Mouse (Mus musculus): ENCODE measurements around the gene Leo1. TPM values are rescaled to one million over a fixed set of nuclear protein-coding genes. Genes with fewer than 3 reads are reported as not detected.
"Not testable (repeated sequence)": the region's sequence is repeated elsewhere in the genome, so short reads cannot be mapped to it uniquely, and the experiment has no call there.

Leo1 gene
- polyA plus RNA-seq, 1 experiment from 2014 or later = 56.8 TPM

DNA sequence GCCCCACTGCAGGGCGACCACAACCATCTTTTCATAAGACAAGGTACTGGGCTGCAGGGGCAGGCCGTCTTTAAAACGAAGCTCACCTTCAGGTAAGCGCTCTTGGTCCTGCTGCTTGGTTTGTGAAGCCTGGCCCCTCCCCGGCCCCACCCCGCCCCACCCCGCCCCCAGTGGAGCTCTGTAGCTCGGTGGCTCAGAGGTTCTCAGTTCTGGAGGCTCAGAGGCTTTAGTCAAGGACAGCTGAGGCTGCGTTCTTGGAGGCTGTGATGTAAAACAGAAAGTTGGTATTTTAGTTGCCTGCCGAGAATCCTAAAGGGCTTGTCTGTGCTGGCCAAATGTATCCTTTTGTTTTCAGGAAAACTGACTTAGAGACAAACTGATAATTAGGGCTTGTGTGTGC is 14.4 kb downstream of the Leo1 start:
- 81% methylated on average over 10 of the region's 10 CpGs for WGBS
- no peaks in the 10 kb centered on the region for H3K9me3 ChIP-seq
- no peaks in the 10 kb centered on the region for H3K4me1 ChIP-seq
- no peak for DNase-seq (ENCODE audit: extremely low spot score, low spot score)
- H3K27me3 ChIP-seq (ENCODE audit: poor library complexity, severe bottlenecking) = no peaks in the 10 kb centered on the region
- H3K36me3 ChIP-seq (replicated peaks) = peaks cover 98% of the 10 kb centered on the region
- no peak overlapping the region for H3K27ac ChIP-seq
- H3K4me3 ChIP-seq = no peak overlapping the region

DNA sequence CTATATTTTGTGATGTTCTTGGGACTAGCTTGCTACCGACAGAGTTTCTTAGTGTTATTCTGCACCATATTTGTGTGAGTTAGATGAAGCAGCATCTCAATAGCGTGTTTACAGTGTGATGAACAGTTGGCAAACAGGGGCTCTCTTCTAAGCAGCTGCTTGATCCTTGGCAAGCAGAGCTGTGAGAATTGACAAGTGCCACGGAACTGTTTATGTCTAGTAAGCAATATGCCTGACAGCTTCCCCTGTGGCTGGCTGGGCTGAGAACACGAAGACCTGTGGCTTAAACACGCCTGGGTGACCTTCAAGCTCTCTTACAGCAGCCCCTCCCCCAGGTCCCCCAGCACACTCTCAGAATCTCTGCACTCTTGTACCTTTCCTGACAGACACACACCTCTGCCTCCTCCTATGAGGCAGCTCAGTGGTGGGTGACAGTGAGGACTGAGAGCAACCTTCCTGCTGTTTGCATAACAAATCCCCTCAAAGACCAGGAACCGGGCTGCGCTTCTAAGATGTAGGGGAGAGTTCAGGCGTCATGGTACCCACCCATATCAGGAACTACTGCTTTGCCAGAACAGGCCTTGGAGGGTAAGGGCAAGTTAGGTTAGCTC is 21.8 kb downstream of the Leo1 start:
- H3K27ac ChIP-seq = no peak overlapping the region
- H3K36me3 ChIP-seq (replicated peaks) = peaks cover 98% of the 10 kb centered on the region
- 86% methylated on average over 8 of the region's 8 CpGs for WGBS
- H3K27me3 ChIP-seq (ENCODE audit: poor library complexity, severe bottlenecking) = no peaks in the 10 kb centered on the region
- H3K9me3 ChIP-seq = no peaks in the 10 kb centered on the region
- H3K4me1 ChIP-seq = no peaks in the 10 kb centered on the region
- H3K4me3 ChIP-seq = no peak overlapping the region
- no peak for DNase-seq (ENCODE audit: extremely low spot score, low spot score)

DNA sequence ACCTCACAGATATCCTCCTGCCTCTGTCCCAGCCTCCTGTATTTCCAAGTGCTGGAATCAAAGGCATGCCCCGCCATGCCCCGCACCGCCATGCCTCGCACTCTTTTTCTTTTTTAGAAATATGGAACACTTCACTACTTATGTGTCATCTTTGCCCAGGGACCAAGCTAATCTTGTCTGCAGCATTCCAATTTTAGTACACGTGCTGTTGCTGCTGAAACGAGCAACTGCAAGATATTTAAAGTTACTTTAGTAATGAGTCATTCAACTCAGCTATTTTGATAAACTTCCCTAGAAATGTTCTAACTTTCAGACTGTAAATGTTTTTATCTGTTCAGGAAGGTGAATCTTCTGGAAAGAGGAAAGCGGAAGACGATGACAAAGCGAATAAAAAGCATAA is 24.5 kb downstream of the Leo1 start:
- H3K9me3 ChIP-seq = no peaks in the 10 kb centered on the region
- no peaks in the 10 kb centered on the region for H3K4me1 ChIP-seq
- DNase-seq (ENCODE audit: extremely low spot score, low spot score) = no peak
- peaks cover 86% of the 10 kb centered on the region for H3K36me3 ChIP-seq (replicated peaks)
- H3K4me3 ChIP-seq = no peak overlapping the region
- WGBS = 96% methylated on average over 9 of the region's 9 CpGs
- H3K27me3 ChIP-seq (ENCODE audit: poor library complexity, severe bottlenecking) = no peaks in the 10 kb centered on the region
- H3K27ac ChIP-seq = no peak overlapping the region

DNA sequence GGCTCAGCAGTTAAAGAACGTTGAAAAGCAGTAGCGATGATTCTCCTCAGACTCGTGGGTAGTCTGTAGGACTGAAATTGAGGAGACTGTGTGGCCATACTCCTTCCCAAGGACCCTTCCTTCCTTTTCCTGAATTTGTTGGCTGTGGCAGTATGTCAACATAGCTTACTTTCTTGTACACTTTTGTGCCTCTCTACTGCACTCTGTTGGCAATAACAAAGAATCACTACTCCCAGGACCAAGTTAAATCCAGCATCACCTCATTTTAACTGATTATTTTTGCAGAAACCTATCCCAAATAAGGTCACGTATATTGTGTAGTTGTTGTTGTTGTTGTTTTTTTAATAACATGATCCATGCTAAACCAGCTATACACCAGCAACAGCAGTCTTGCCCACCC is 25.3 kb downstream of the Leo1 start:
- Histone ChIP-seq H3K4me3 (no peak overlapping the region), H3K36me3 (replicated peaks) (peaks cover 86% of the 10 kb centered on the region), H3K9me3 (no peaks in the 10 kb centered on the region), H3K4me1 (no peaks in the 10 kb centered on the region), H3K27me3 (ENCODE audit: poor library complexity, severe bottlenecking) (no peaks in the 10 kb centered on the region), H3K27ac (no peak overlapping the region)
- DNase-seq (ENCODE audit: extremely low spot score, low spot score) = no peak
- WGBS = 91% methylated on average over 4 of the region's 4 CpGs

DNA sequence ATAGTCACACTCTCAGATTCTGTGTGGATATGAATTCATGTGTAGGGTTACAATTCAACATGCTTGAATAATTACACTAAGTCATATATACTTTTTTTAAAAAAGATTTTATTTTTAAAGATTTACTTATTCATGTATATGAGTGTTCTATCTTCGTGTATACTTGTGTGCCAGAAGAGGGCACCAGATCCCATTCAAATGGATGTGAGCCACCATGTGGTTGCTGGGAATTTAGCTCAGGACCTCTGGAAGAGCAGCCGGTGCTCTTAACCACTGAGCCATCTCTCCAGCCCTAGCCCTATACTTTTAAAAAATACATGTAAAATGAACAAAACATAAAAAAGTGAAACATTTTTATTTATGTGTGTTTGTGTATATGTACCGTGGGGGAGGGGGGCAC is 26.3 kb downstream of the Leo1 start:
- no peak for DNase-seq (ENCODE audit: extremely low spot score, low spot score)
- Histone ChIP-seq H3K27ac (no peak overlapping the region), H3K27me3 (ENCODE audit: poor library complexity, severe bottlenecking) (no peaks in the 10 kb centered on the region), H3K4me1 (no peaks in the 10 kb centered on the region), H3K36me3 (replicated peaks) (peaks cover 84% of the 10 kb centered on the region), H3K9me3 (no peaks in the 10 kb centered on the region), H3K4me3 (no peak overlapping the region)
- WGBS = 98% methylated on average over 3 of the region's 3 CpGs

DNA sequence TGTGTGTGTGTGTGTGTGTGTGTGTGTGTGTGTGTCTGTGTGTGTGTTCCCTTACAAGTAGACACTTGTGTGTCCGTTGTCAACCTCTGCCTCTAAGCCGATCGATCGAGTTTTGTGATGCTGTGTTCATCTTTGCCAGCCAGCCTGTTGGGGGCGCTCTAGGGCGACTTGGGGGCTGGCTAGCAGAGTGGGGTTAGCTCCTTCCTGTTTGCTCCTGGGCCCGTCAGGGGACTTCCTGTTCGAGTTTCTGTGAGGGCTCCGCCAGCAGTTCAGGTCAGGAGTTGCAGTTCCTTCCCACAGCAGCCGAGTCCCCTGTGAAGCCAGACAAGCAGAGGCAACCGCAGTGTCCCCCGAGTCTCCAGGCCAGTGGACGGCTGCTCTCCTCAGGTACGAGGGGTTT is 27.0 kb downstream of the Leo1 start:
- Histone ChIP-seq H3K4me3 (no peak overlapping the region), H3K27me3 (ENCODE audit: poor library complexity, severe bottlenecking) (no peaks in the 10 kb centered on the region), H3K4me1 (no peaks in the 10 kb centered on the region), H3K27ac (no peak overlapping the region), H3K36me3 (replicated peaks) (peaks cover 78% of the 10 kb centered on the region), H3K9me3 (no peaks in the 10 kb centered on the region)
- DNase-seq (ENCODE audit: extremely low spot score, low spot score) = peak; percentile 25
- WGBS = 84% methylated on average over 14 of the region's 14 CpGs

DNA sequence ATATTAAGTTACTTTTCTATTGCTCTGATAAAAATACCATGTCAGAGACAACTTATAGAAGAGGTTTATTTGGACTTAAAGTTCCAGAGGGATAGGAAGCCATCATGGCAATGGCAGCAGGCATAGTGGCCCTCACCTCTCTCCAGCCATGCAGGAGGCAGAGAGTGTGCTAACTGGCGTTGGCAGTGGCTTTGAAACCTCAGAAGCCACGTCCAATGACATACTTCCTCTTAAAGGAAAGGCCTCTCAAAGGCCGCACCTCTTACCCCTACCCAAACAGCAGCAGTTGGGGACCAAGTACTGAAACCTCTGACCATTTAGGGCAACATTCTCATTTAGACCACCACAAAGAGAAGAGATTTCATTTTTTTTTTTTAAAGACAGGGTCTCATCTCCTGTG is 35.9 kb downstream of the Leo1 start:
- Histone ChIP-seq H3K4me1 (peaks cover 4% of the 10 kb centered on the region; the same call in 1 of the 2 replicates), H3K4me3 (no peak overlapping the region), H3K27me3 (ENCODE audit: poor library complexity, severe bottlenecking) (no peaks in the 10 kb centered on the region), H3K9me3 (no peaks in the 10 kb centered on the region), H3K36me3 (replicated peaks) (peaks cover 30% of the 10 kb centered on the region), H3K27ac (no peak overlapping the region)
- 66% methylated on average over 3 of the region's 3 CpGs for WGBS
- DNase-seq (ENCODE audit: extremely low spot score, low spot score) = no peak

DNA sequence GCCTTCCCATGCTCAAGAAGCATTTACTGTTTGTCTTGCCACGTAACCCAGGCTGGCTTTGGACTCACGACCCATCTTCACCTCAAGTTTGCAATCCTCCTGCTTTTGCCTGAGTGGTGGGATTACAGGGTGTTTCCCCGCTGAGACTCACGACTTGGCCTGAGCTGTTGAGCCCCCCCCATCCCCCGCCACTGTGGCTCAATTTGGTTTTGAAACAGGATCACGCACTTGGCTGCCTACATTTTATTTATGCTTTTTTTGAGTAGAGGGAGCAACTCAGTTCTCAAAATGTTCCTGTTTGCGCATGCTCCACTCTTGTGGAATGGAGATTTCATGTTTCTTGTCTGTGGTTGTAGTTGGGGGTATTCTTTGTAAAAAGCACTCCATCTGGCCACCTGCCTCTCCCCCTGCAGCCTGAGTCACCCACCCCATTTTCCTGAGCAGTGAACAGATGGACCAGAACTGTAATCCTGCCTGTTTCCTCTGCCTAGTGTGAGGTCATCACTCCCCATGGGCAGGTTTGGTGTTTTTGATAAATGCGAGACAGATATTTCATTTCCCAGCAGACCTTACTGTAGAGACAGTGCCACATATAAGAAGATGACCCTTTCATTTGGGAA is 37.9 kb downstream of the Leo1 start:
- Histone ChIP-seq H3K4me3 (no peak overlapping the region), H3K4me1 (peaks cover 4% of the 10 kb centered on the region; the same call in 1 of the 2 replicates), H3K27ac (0 out of 2 replicates have a peak overlapping the region, but pooled peaks have one; percentile 6), H3K9me3 (no peaks in the 10 kb centered on the region), H3K27me3 (ENCODE audit: poor library complexity, severe bottlenecking) (no peaks in the 10 kb centered on the region), H3K36me3 (replicated peaks) (peaks cover 22% of the 10 kb centered on the region)
- WGBS = 69% methylated on average over 8 of the region's 8 CpGs
- DNase-seq (ENCODE audit: extremely low spot score, low spot score) = no peak

DNA sequence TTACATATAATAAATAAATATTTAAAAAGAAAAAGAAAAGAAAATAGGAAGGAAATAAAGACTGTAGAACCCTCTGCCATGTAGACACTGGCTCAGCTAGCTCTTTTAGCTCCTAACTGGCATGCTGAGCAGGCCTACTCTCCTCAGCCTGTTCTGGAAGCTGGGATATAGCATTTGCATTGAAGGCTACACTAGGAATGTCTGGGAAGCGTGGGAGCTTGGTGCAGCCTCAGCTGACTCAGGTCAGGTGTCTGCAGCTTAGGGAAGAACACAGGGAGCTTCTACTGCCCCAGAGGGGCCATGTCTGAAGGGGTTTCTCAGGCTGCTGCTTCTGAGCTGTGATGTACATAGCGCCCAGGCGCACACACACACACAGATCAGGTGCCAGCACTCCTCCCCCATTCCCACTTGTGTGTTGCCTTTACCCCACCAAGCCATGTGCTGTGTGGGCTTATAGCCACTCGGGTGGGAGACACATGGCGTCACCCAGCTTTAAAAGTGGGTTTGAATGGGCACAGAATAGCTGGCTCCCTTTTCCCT is 39.3 kb downstream of the Leo1 start:
- Histone ChIP-seq H3K4me3 (no peak overlapping the region), H3K27me3 (ENCODE audit: poor library complexity, severe bottlenecking) (no peaks in the 10 kb centered on the region), H3K36me3 (replicated peaks) (peaks cover 14% of the 10 kb centered on the region), H3K9me3 (no peaks in the 10 kb centered on the region), H3K27ac (peak overlapping the region; percentile 26; the same call in 1 of the 2 replicates), H3K4me1 (peaks cover 4% of the 10 kb centered on the region; the same call in 1 of the 2 replicates)
- DNase-seq (ENCODE audit: extremely low spot score, low spot score) = no peak
- WGBS = 92% methylated on average over 5 of the region's 5 CpGs

DNA sequence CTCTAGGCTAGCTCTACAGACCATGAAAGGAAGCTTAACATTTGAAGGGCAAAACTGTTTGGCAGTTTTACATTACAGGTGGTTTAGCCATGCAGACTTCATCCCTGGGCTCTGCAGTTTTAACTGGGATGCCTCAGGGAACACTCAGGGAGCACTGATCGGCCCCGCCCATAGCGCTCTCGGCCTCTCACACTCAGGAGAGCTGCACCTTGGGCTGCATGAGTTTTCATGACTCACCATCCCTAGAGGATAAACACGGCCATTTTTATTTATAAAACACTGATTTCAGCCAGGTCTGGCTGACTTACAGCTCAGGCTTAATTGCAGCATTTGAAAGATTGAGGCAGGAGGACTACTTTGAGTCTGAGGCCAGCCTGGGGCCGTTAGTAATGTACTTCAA is 43.9 kb downstream of the Leo1 start:
- WGBS = 93% methylated on average over 6 of the region's 6 CpGs
- peaks cover 5% of the 10 kb centered on the region for H3K9me3 ChIP-seq
- no peaks in the 10 kb centered on the region for H3K27me3 ChIP-seq (ENCODE audit: poor library complexity, severe bottlenecking)

DNA sequence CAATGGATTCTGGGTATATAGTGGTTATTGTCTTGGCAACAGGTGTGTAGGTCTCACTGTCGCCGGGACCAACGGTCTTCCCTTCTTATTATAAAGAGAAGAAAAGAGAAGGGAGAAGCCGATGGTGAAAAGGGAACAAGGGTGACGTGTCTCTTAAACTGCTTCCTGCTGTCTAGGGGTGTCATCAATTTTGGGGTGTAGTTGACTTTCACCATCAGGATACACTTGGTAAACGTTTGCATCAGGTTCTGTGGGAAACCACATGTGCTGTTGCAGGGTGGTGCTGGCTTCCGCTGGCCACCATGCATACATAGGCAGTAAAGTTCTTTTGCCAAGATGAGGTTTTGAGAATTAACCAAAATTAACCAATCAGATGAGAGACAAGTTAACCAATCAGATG is 46.9 kb downstream of the Leo1 start:
- DNase-seq (ENCODE audit: extremely low spot score, low spot score); H3K4me1 ChIP-seq; H3K9me3 ChIP-seq; H3K27ac ChIP-seq; H3K27me3 ChIP-seq (ENCODE audit: poor library complexity, severe bottlenecking); H3K4me3 ChIP-seq; H3K36me3 ChIP-seq (replicated peaks): not testable (repeated sequence)
- 89% methylated on average over 7 of the region's 7 CpGs for WGBS

More for the DNA sequence above, 43.9 kb downstream of the Leo1 start:
- Histone ChIP-seq H3K36me3 (replicated peaks) (peaks cover 16% of the 10 kb centered on the region), H3K4me3 (no peak overlapping the region), H3K27ac (no peak overlapping the region), H3K4me1 (no peaks in the 10 kb centered on the region)
- DNase-seq (ENCODE audit: extremely low spot score, low spot score) = no peak

DNA sequence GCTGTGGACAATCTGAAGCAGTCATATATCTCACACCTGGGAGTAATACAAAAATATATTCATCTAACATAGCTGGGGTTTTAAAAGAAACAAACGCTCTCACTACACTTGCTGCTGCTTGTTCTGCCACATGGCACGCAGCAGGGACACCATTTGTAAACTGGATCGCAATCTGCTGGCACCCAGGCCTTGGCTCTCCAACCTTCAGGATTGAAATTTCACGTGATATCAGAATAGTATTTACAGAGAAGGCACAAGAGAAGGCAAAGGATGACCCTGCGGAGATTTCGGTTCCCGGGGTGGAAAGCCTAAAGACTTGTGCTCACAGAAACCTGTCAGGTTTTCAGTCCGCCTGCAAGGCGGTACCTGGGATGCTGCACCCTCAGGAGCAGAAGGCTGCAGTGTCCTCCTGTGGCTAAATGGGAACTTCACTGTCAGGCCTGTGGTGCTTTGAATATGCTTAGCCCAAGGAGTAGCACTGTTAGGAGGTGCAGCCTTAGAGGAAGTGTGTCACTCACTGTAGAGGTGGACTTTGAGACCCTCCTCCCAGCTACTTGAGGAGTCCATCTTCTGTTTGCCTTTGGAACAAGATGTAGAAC is 53.2 kb downstream of the Leo1 start:
- Histone ChIP-seq H3K4me3 (no peak overlapping the region), H3K27me3 (ENCODE audit: poor library complexity, severe bottlenecking) (no peaks in the 10 kb centered on the region), H3K4me1 (no peaks in the 10 kb centered on the region), H3K27ac (no peak overlapping the region), H3K36me3 (replicated peaks) (peaks cover 22% of the 10 kb centered on the region), H3K9me3 (no peaks in the 10 kb centered on the region; the same call in 1 of the 2 replicates)
- no peak for DNase-seq (ENCODE audit: extremely low spot score, low spot score)
- WGBS = 85% methylated on average over 9 of the region's 9 CpGs

DNA sequence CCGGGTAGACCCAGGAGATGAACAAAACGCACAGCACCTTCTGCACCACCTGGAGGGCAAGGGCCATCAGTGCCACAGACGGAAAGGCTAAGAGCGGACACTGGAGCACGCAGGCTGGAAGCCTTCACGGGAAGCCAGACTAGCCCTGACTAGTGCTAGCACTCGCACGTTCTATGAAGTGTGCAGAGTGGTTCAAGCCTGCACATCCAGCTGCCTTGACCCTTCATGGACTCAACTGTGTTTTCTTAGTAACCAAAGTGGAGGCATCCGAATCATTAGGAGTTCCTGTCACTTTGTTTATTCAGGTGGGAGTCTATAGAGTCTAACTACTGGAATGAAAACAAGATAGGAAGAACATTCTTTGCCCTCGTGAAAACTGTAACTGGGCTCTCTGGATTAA is 54.6 kb downstream of the Leo1 start:
- Histone ChIP-seq H3K27ac (0 out of 2 replicates have a peak overlapping the region, but pooled peaks have one; percentile 5), H3K9me3 (no peaks in the 10 kb centered on the region; the same call in 1 of the 2 replicates), H3K36me3 (replicated peaks) (peaks cover 29% of the 10 kb centered on the region), H3K4me3 (no peak overlapping the region), H3K4me1 (no peaks in the 10 kb centered on the region), H3K27me3 (ENCODE audit: poor library complexity, severe bottlenecking) (no peaks in the 10 kb centered on the region)
- DNase-seq (ENCODE audit: extremely low spot score, low spot score) = no peak
- WGBS = 69% methylated on average over 10 of the region's 10 CpGs

All from forebrain, embryonic 10.5 days (tissue).